Mouse (Mus musculus): ENCODE measurements around the gene Jakmip3. TPM values are rescaled to one million over a fixed set of nuclear protein-coding genes. Genes with fewer than 3 reads are reported as not detected.

The Jakmip3 gene
- total RNA-seq (2021): 1 to 10 TPM; 4.4 to 5.4 TPM
- long read RNA-seq, experiment 1: 0 reads
- long read RNA-seq, experiment 2: 0 reads

DNA sequence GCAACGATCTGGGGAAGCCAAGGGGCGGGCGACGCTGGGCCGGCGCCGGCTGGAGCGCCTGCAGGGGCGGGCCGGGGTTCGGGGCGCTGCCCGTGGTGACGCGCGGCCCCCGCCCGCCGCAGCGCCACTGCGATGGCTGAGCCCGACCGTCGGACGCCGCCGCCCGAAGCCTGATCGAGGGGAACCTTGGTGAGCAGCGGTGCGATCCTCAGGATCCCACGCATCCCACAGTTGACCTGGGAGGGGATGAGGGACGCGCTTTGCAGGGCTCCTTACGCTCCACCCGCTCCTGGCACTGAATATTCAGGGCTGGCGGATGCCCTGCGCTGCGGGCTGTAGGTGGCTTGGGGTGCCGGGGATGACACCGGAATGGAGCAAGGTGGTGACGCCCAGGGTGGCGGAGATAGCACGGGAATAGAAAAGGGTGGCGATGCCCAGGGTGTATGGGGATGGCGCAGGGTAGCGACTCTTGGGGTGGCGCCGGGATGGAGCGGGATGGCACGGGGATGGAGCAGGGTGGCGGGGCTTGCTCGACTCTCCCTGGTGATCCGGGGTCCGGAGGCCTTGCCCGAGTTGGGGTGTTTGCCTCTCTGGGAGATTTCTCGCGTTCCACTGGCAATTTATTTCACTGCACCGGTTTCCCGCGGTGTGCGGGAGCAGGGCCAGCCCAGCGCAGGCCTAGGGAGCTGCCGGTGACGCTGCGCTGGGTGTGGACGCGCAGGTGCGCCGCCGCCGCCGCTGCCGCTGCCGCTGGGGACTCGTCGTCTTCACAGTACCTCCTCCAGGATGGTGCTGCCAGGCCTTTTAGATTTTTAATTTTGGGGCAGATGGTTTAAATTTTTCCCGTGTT, at the start of gene Jakmip3:
Gene Jakmip3, plus strand, starts transcription at position 119 of the 850 bp plus-strand sequence.
- DNase-seq (ENCODE audit: low spot score in 2 of 2): peak; percentile 26 to 31

DNA sequence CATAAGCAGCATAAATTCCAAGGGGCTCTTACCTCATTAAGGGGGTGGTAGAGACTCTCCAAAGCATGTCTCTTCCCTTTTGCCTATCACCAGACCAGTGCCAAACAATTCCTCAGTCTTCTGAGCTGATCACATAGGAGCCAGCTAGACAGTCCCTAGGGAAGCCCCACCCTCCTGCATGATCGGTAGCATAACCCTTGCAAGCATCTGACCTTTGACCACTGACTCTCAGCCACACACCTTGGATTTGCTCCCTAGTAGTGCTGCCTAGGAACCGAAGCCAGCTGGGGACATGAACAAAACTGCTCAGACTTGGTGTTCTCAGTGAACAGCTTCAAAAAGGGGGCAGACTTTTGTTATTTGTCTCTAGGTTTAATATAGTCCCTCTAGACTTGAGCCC, 42.4 kb upstream of the Jakmip3 start:
- no peak for DNase-seq (ENCODE audit: low spot score in 2 of 2)

- no peak for DNase-seq (ENCODE audit: low spot score in 2 of 2)
These were observed 41.8 kb upstream of the Jakmip3 start for GRCm38 (mm10) chr7:138898743-138899142.

- DNase-seq (ENCODE audit: low spot score in 2 of 2): no peak
These were observed 36.6 kb upstream of the Jakmip3 start for GRCm38 (mm10) chr7:138903886-138904435.

DNA sequence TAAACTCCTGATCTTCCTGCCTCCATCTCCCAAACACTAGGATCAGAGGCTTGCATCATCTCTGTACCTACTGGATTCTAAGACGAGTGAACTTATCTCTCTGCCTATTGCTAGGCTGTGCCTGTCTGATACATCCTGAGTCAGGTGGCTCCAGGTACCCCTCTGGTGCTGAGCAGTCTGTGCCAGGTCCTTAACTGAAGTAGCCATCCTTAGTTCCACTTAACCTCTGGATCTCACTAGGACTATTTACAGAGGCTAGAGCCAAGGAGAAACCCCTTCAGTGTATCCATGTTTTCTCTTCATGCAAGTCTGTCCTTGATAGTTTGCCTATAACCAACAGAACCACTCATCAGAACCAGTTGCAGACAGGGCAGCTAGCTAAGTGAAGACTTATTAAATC, 34.1 kb upstream of the Jakmip3 start:
- no peak for DNase-seq (ENCODE audit: low spot score in 2 of 2)

GRCm38 (mm10) chr7:138907043-138907442, 33.5 kb upstream of the Jakmip3 start:
- peak in 1 of 2 experiments; percentile 43 for DNase-seq (ENCODE audit: low spot score in 2 of 2)

GRCm38 (mm10) chr7:138907976-138908375, 32.6 kb upstream of the Jakmip3 start:
- no peak for DNase-seq (ENCODE audit: low spot score in 2 of 2)

- no peak for DNase-seq (ENCODE audit: low spot score in 2 of 2)
These were observed 31.7 kb upstream of the Jakmip3 start for GRCm38 (mm10) chr7:138908768-138909276.

GRCm38 (mm10) chr7:138909277-138910192, 31.0 kb upstream of the Jakmip3 start, which contains the start of gene Bnip3:
Gene Bnip3, minus strand, starts transcription at chr7:138909519.
- peak; percentile 90 to 92 for DNase-seq (ENCODE audit: low spot score in 2 of 2)

DNA sequence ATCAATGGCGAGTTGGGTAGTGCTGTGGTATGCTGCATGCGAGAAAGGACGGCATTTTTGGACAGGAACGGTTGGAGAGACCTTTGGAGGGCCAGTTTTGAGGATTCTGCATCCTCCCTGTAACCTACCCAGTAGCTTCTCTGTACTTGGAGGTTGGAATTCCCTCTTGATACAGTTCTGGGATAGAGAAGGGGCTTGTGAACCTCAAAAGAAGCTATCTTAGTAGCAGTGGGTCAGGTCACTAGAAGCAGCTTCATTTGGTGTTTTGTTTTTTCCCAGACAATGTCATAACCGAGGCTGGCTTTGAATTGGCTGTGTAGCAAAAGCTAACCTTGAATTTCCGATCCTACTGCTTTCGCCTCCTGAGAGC, 30.4 kb upstream of the Jakmip3 start:
- DNase-seq (ENCODE audit: low spot score in 2 of 2): no peak

DNA sequence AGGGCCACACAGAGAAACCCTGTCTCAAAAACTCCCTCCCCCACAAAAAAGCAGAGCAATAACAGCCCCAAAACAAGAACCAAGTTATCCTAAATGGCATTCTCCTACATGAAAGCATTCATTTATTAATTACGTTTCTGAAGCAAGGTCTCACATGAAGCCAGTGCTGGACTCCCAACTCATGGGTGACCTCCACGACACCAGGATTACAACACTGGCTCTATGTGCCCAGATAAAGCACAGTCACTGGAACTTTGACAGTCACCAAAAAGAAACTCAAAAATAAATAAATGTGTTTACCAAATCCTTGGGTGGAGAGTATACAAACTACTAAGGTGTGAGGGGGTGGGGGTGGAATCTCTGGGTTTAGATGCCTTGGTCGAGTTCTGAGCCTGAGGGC, 26.9 kb upstream of the Jakmip3 start:
- DNase-seq (ENCODE audit: low spot score in 2 of 2): no peak

DNA sequence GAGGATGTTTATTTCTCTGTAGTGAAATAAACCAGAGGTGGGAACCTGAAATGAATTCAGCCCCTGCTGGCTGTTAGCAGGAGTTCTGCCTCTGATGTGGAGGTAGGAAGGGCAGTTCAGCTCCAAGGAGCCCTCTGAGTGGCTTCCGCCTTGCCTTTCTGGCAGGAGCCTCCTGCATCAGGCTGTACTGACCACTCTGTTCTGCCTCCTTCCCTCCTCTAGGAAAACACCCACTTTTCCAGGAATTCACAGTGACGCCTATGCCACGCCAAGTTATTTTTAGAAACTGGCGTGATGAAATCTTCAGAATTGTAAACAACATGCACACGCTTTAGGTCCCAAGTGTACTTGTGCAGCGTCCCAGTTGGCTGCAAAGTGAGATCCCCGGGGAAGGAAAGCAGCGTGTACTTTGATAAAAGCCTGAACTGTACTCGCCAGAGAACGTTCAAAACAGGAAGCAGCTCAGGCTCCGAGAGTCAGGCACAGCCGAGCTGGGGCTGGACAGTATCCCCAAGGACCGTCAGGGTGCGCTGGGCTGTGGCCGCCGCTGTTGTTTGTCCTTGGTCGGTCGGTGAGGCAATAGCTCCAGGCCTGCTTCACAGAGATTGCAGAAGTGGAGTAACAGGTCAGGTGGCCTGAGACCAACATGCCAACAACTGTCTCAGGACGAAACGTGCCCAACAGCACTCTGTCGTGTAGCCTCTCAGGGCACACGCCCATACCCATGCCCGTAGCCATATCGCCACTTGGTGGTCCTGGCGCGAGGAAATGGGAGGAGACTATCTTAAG, 21.2 kb upstream of the Jakmip3 start:
- DNase-seq (ENCODE audit: low spot score in 2 of 2): peak; percentile 67 to 79

DNA sequence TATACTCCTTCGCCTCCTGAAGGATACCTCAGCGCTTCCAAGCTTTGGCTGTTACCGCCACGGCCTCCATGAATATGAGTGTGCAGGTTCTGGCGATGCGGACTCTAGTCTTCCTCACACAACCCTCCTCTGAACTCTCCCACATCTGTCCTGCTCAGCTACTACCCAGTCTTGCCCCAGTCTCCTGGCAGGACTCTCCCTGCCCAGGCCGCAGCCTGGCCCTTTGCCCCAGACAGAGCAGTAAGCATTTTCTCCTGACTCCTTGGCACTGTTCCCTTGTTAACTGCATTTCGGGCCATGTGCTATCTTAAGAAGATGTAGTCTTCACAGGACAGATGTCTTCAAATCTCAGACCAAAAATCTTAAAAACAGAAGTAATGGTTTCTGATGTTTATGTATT, 18.9 kb upstream of the Jakmip3 start:
- DNase-seq (ENCODE audit: low spot score in 2 of 2): no peak

DNA sequence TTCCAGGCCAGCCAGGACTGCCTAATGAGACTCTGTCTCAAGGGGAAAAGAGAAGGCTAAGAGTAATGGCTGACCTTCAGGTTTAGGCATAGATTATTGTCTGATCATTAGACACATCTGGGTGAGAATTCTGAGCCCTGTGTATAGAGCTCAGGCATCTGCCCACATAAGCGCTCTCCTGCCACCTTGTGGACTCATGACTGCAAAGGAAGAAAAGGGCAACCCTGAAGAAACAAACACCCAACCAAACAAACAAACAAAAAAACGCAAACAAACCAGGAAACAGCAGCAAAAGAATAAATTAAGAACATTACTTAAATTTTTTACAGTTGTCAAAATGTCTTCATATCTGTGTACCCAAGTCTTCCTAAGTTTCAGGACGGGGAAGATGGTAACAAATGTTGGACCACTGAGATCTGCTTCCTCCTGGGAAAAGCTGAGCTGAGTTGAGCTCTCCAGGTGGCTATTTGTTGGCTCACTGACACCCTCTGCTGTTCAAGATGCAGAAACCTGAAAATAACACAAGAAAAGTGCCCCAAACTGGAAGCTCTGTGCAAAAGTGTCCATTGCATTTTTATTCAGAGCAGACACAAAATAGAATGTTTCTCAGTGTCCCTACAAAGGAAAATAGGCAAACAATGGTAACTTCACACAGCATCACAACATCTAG, 16.6 kb upstream of the Jakmip3 start:
- DNase-seq (ENCODE audit: low spot score in 2 of 2): no peak

DNA sequence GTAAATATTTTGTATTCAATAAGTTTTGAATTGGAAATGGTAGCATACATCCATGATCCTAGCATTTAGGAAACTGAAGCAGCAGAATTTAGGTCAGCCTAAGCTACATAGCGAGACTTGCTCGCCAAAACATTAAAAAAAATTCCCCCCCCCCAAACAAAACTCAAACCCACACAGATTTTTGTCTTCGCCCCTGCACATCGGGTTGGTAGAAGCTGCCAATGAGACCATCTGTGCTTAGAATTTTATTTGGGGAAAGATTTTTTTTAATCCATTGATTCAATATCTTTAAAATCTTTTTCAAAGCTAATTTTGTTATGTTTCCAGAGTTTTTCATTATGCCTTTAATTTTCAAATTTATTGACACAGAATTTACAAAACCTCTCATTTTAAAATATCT, 12.1 kb upstream of the Jakmip3 start:
- DNase-seq (ENCODE audit: low spot score in 2 of 2): no peak

GRCm38 (mm10) chr7:138934523-138934922, 6.0 kb upstream of the Jakmip3 start:
- DNase-seq (ENCODE audit: low spot score in 2 of 2): no peak

GRCm38 (mm10) chr7:138938991-138939390, 1.5 kb upstream of the Jakmip3 start:
- DNase-seq (ENCODE audit: low spot score in 2 of 2): no peak

GRCm38 (mm10) chr7:138940256-138940611, 296 bp upstream of the Jakmip3 start:
- DNase-seq (ENCODE audit: low spot score in 2 of 2): peak; percentile 22 to 32

DNA sequence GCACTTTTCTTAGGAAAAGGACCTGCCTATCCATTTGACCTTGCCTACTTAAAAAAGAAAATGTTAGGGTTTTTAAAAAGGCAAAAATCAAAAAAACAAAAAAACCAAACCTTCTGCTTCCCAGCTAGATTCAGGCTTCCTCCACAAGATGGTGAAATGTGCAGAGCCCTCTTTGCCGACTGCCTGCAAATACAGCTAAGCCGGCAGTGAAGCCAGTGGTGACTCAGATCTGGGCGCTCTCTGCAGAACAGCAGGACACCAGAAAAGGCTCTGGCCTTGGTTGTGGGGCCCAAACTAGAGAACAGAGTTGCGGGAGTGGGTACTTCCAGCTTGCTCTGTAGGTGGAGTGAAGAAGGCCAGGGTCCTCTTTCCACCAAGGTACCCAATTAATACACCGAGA, 1.0 kb downstream of the Jakmip3 start:
- no peak for DNase-seq (ENCODE audit: low spot score in 2 of 2)

- no peak for DNase-seq (ENCODE audit: low spot score in 2 of 2)
These were observed 1.8 kb downstream of the Jakmip3 start for GRCm38 (mm10) chr7:138942301-138942700.

Data from adrenal gland, adult 18-20 months (tissue).